Comparison of ENCODE assay signal across 10 mouse cellular contexts in genomic region chr7:45819843-45820242, GRCm38 (mm10). TPM values are rescaled to one million over a fixed set of nuclear protein-coding genes. Genes with fewer than 3 reads are reported as not detected.
DNase-seq lines count a peak whose midpoint lies in the region; ATAC-seq and TF ChIP-seq lines count a peak whose summit lies in the region.
"Had no signal": no experiment of that assay in that cellular context is flagged by ENCODE, and none has a peak within 500 bp of the region (broad histone marks: within the 10 kb centered on the region; RNA-seq: fewer than 3 reads in every experiment).

No protein-coding gene starts in this region.

- no peak overlapping the region for H3K9ac ChIP-seq in kidney, postnatal 0 days (ENCODE audit: low read depth, low read length)
- H3K9ac ChIP-seq in embryonic facial prominence, embryonic 11.5 days (replicated peaks; ENCODE audit: low read length), result no peak overlapping the region
- H3K9ac ChIP-seq in limb, embryonic 15.5 days, result no peak overlapping the region

- peak overlapping the region; percentile 45 for H3K4me2 ChIP-seq in kidney, postnatal 0 days (ENCODE audit: low read length)
- H3K4me2 ChIP-seq in embryonic facial prominence, embryonic 11.5 days (ENCODE audit: low read depth, low read length), result peak overlapping the region; percentile 16; the same call in 1 of the 2 replicates
- peak overlapping the region; percentile 38 for H3K4me2 ChIP-seq in limb, embryonic 15.5 days

- no peaks in the 10 kb centered on the region for H3K9me3 ChIP-seq in kidney, postnatal 0 days (replicated peaks; ENCODE audit: low read length)
- H3K9me3 ChIP-seq in embryonic facial prominence, embryonic 11.5 days (replicated peaks; ENCODE audit: control insufficient read depth, low read length), result no peaks in the 10 kb centered on the region
- no peaks in the 10 kb centered on the region for H3K9me3 ChIP-seq in hindbrain, embryonic 10.5 days
- no peaks in the 10 kb centered on the region for H3K9me3 ChIP-seq in limb, embryonic 15.5 days
- H3K9me3 ChIP-seq: megakaryocyte, embryonic 14.5 days had no signal

- 0 out of 2 replicates have a peak overlapping the region, but pooled peaks have one; percentile 4 for H3K4me3 ChIP-seq in kidney, postnatal 0 days (replicated peaks; ENCODE audit: low read depth, low read length)
- H3K4me3 ChIP-seq in embryonic facial prominence, embryonic 11.5 days (ENCODE audit: low read depth, low read length), result no peak overlapping the region
- peak overlapping the region; percentile 31; the same call in 1 of the 2 replicates for H3K4me3 ChIP-seq in hindbrain, embryonic 10.5 days
- peak overlapping the region; percentile 20 for H3K4me3 ChIP-seq in limb, embryonic 15.5 days
- H3K4me3 ChIP-seq: megakaryocyte, embryonic 14.5 days had no signal

- no peak for ATAC-seq in kidney, postnatal 0 days (replicated peaks; ENCODE audit: low FRiP score, low read depth)
- ATAC-seq in embryonic facial prominence, embryonic 11.5 days (replicated peaks; ENCODE audit: insufficient number of reproducible peaks, low FRiP score, low TSS enrichment, low read depth), result no peak
- ATAC-seq in limb, embryonic 15.5 days (ENCODE audit: insufficient number of reproducible peaks, low FRiP score, low TSS enrichment, low read depth), result no peak

- no peak for TF ChIP-seq CTCF in kidney, postnatal 0 days (IDR thresholded peaks at IDR 0.05; ENCODE audit: low read depth)

- H3K36me3 ChIP-seq in kidney, postnatal 0 days (ENCODE audit: insufficient read depth, low read length), result no peaks in the 10 kb centered on the region
- no peaks in the 10 kb centered on the region; the same call in 1 of the 2 replicates for H3K36me3 ChIP-seq in embryonic facial prominence, embryonic 11.5 days (replicated peaks; ENCODE audit: control insufficient read depth, insufficient read depth, low read depth, low read length)
- peaks cover 31% of the 10 kb centered on the region for H3K36me3 ChIP-seq in hindbrain, embryonic 10.5 days
- peaks cover 27% of the 10 kb centered on the region for H3K36me3 ChIP-seq in limb, embryonic 15.5 days

- no peaks in the 10 kb centered on the region for H3K4me1 ChIP-seq in kidney, postnatal 0 days (replicated peaks; ENCODE audit: insufficient read depth, low read length)
- H3K4me1 ChIP-seq in embryonic facial prominence, embryonic 11.5 days (ENCODE audit: control insufficient read depth, insufficient read depth, low read length), result no peaks in the 10 kb centered on the region
- peaks cover 20% of the 10 kb centered on the region for H3K4me1 ChIP-seq in hindbrain, embryonic 10.5 days (replicated peaks)
- peaks cover 11% of the 10 kb centered on the region for H3K4me1 ChIP-seq in limb, embryonic 15.5 days

- 12% methylated on average over 25 of the region's 25 CpGs for WGBS in kidney, postnatal 0 days
- 8% methylated on average over 25 of the region's 25 CpGs for WGBS in embryonic facial prominence, embryonic 11.5 days
- 11% methylated on average over 25 of the region's 25 CpGs for WGBS in hindbrain, embryonic 10.5 days
- WGBS in limb, embryonic 15.5 days, result 11% methylated on average over 25 of the region's 25 CpGs

- no peaks in the 10 kb centered on the region for H3K27me3 ChIP-seq in kidney, postnatal 0 days (ENCODE audit: insufficient read depth, low read length)
- H3K27me3 ChIP-seq in embryonic facial prominence, embryonic 11.5 days (ENCODE audit: control insufficient read depth, insufficient read depth, low read length), result no peaks in the 10 kb centered on the region
- peaks cover 37% of the 10 kb centered on the region for H3K27me3 ChIP-seq in hindbrain, embryonic 10.5 days (ENCODE audit: insufficient read depth, poor library complexity, severe bottlenecking)
- H3K27me3 ChIP-seq in limb, embryonic 15.5 days, result peaks cover 12% of the 10 kb centered on the region; the same call in 1 of the 2 replicates

- DNase-seq in kidney, postnatal 0 days (ENCODE audit: low spot score), result no peak
- DNase-seq in kidney, postnatal 10 days, result no peak
- DNase-seq in embryonic facial prominence, embryonic 11.5 days (ENCODE audit: low spot score), result no peak
- DNase-seq in hindbrain, embryonic 10.5 days (ENCODE audit: low spot score), result no peak
- no peak for DNase-seq in cerebellum, adult 9-10 months
- no peak for DNase-seq in layer of hippocampus, postnatal 36 days
- DNase-seq: gastrocnemius, postnatal 36 days; retina, postnatal 1 day had no signal

- H3K27ac ChIP-seq in kidney, postnatal 0 days, result no peak overlapping the region
- no peak overlapping the region for H3K27ac ChIP-seq in embryonic facial prominence, embryonic 11.5 days (replicated peaks; ENCODE audit: low read depth, low read length)
- peak overlapping the region; percentile 23; the same call in 1 of the 2 replicates for H3K27ac ChIP-seq in hindbrain, embryonic 10.5 days
- H3K27ac ChIP-seq in limb, embryonic 15.5 days, result no peak overlapping the region

RNA-seq across cellular contexts. Expression of gene Kcnj14, which starts 4.7 kb away (rescaled TPM):
- polyA plus RNA-seq in kidney, postnatal 0 days (2015; fragmentation: Nextera tagmentation; extraction: Ambion mirVana), result 0.80 and 1.3 TPM in 2 replicates
- polyA plus RNA-seq in embryonic facial prominence, embryonic 11.5 days (2014; fragmentation: Nextera tagmentation; extraction: Ambion mirVana), result 2.1 and 2.7 TPM in 2 replicates
- polyA plus RNA-seq in hindbrain, embryonic 10.5 days (2016; fragmentation: Nextera tagmentation; extraction: Ambion mirVana), result 0.91 and 1.0 TPM in 2 replicates
- polyA plus RNA-seq in limb, embryonic 15.5 days (2015; fragmentation: Nextera tagmentation; extraction: Ambion mirVana), result 1.4 and 1.5 TPM in 2 replicates
- total RNA-seq in layer of hippocampus, postnatal 36 days (2021), result 1 to 10 TPM; 1.6 to 2.4 TPM

RNA-seq across cellular contexts. Expression of gene Cyth2, which starts 5.5 kb away (rescaled TPM):
- 99.2 and 105 TPM in 2 replicates for polyA plus RNA-seq in kidney, postnatal 0 days (2015; fragmentation: Nextera tagmentation; extraction: Ambion mirVana)
- 168 and 170 TPM in 2 replicates for polyA plus RNA-seq in embryonic facial prominence, embryonic 11.5 days (2014; fragmentation: Nextera tagmentation; extraction: Ambion mirVana)
- 164 and 231 TPM in 2 replicates for polyA plus RNA-seq in hindbrain, embryonic 10.5 days (2016; fragmentation: Nextera tagmentation; extraction: Ambion mirVana)
- 87.9 and 98.8 TPM in 2 replicates for polyA plus RNA-seq in limb, embryonic 15.5 days (2015; fragmentation: Nextera tagmentation; extraction: Ambion mirVana)
- total RNA-seq in layer of hippocampus, postnatal 36 days (2021), result 100 to 1,000 TPM; 138 to 150 TPM

RNA-seq across cellular contexts. Expression of gene Grwd1, which starts 10.9 kb away (rescaled TPM):
- polyA plus RNA-seq in kidney, postnatal 0 days (2015; fragmentation: Nextera tagmentation; extraction: Ambion mirVana), result 50.6 and 53.5 TPM in 2 replicates
- polyA plus RNA-seq in embryonic facial prominence, embryonic 11.5 days (2014; fragmentation: Nextera tagmentation; extraction: Ambion mirVana), result 78.6 and 81.7 TPM in 2 replicates
- polyA plus RNA-seq in hindbrain, embryonic 10.5 days (2016; fragmentation: Nextera tagmentation; extraction: Ambion mirVana), result 85.2 and 110 TPM in 2 replicates
- polyA plus RNA-seq in limb, embryonic 15.5 days (2015; fragmentation: Nextera tagmentation; extraction: Ambion mirVana), result 56.3 and 59.3 TPM in 2 replicates
- total RNA-seq in layer of hippocampus, postnatal 36 days (2021), result 10 to 100 TPM; 19.9 to 22.6 TPM

RNA-seq across cellular contexts. Expression of gene Sult2b1, which starts 35.4 kb away (rescaled TPM):
- polyA plus RNA-seq in kidney, postnatal 0 days (2015; fragmentation: Nextera tagmentation; extraction: Ambion mirVana), result 3.7 and 3.9 TPM in 2 replicates
- polyA plus RNA-seq in embryonic facial prominence, embryonic 11.5 days (2014; fragmentation: Nextera tagmentation; extraction: Ambion mirVana), result 1.8 and 2.0 TPM in 2 replicates
- polyA plus RNA-seq in hindbrain, embryonic 10.5 days (2016; fragmentation: Nextera tagmentation; extraction: Ambion mirVana), result 1.7 and 2.2 TPM in 2 replicates
- 82.1 and 91.0 TPM in 2 replicates for polyA plus RNA-seq in limb, embryonic 15.5 days (2015; fragmentation: Nextera tagmentation; extraction: Ambion mirVana)
- total RNA-seq in layer of hippocampus, postnatal 36 days (2021), result 1 to 10 TPM; 6.3 to 7.0 TPM
- total RNA-seq: gastrocnemius, postnatal 36 days had no signal

RNA-seq across cellular contexts. Expression of gene Lmtk3, which starts 36.3 kb away (rescaled TPM):
- polyA plus RNA-seq in kidney, postnatal 0 days (2015; fragmentation: Nextera tagmentation; extraction: Ambion mirVana), result 0.59 and 0.91 TPM in 2 replicates
- polyA plus RNA-seq in embryonic facial prominence, embryonic 11.5 days (2014; fragmentation: Nextera tagmentation; extraction: Ambion mirVana), result 2.9 and 3.2 TPM in 2 replicates
- polyA plus RNA-seq in hindbrain, embryonic 10.5 days (2016; fragmentation: Nextera tagmentation; extraction: Ambion mirVana), result 2.3 and 5.4 TPM in 2 replicates
- 1.6 and 2.0 TPM in 2 replicates for polyA plus RNA-seq in limb, embryonic 15.5 days (2015; fragmentation: Nextera tagmentation; extraction: Ambion mirVana)
- 100 to 1,000 TPM; 285 to 298 TPM for total RNA-seq in layer of hippocampus, postnatal 36 days (2021)
- total RNA-seq: gastrocnemius, postnatal 36 days had no signal
